Mouse (Mus musculus) lung, adult 2 months (tissue): ENCODE data around the gene Mrps24.

Experiments
- CTCF ChIP-seq: fragments of 200-500 bp; IDR thresholded peaks from 2 replicates; pipeline ENCODE4 v1.5.1; 2011; ENCODE audit warnings: mild to moderate bottlenecking, low read length, control low read depth; ENCODE audit not compliant: insufficient read depth
- POLR2A ChIP-seq: fragments of 200-500 bp; IDR thresholded peaks from 2 replicates; pipeline ENCODE4 v1.6.1; 2011; ENCODE audit warnings: low read depth, mild to moderate bottlenecking, control low read depth, low read length, borderline replicate concordance; ENCODE audit errors: extremely low read depth

- 0 out of 2 replicates have a peak, but pooled peaks have one; percentile 29 for TF ChIP-seq CTCF
- TF ChIP-seq POLR2A = no peak
These were observed 23.7 kb downstream of the Mrps24 start for GRCm38 (mm10) chr11:5691775-5692174.
